Mouse (Mus musculus): ENCODE data around the gene Lclat1.

- TF ChIP-seq CTCF (IDR thresholded peaks at IDR 0.05; ENCODE audit: insufficient read depth, low read length) (no peak), POLR2A (IDR thresholded peaks at IDR 0.05; ENCODE audit: borderline replicate concordance, extremely low read depth, low read depth, low read length) (no peak)
These were observed 10.3 kb downstream of the Lclat1 start for GRCm38 (mm10) chr17:73118134-73118533.
